Mouse (Mus musculus): ENCODE results near the gene Dok3.

Dok3 gene

GRCm38 (mm10) chr13:55505810-55506209 is 23.3 kb downstream of the Dok3 start:
- DNase-seq, result no peak

- no peak for DNase-seq
These were observed 24.7 kb downstream of the Dok3 start for GRCm38 (mm10) chr13:55504390-55504789.

- no peak for DNase-seq
These were observed 26.7 kb downstream of the Dok3 start for GRCm38 (mm10) chr13:55502405-55502804.

- no peak for DNase-seq
These were observed 28.5 kb downstream of the Dok3 start for GRCm38 (mm10) chr13:55500575-55500974.

GRCm38 (mm10) chr13:55498906-55499305 is 30.2 kb downstream of the Dok3 start:
- DNase-seq, result no peak

- no peak for DNase-seq
These were observed 32.4 kb downstream of the Dok3 start for GRCm38 (mm10) chr13:55496661-55497060.

- no peak for DNase-seq
These were observed 33.4 kb downstream of the Dok3 start for GRCm38 (mm10) chr13:55495702-55496101.

GRCm38 (mm10) chr13:55494883-55495621 is 34.0 kb downstream of the Dok3 start:
- DNase-seq, result peak; percentile 78 to 80

- DNase-seq, result no peak
These were observed 34.8 kb downstream of the Dok3 start for GRCm38 (mm10) chr13:55494257-55494656.

- DNase-seq, result no peak
These were observed 41.3 kb downstream of the Dok3 start, which contains the start of gene Dbn1 for GRCm38 (mm10) chr13:55487578-55488498. Gene Dbn1 (minus strand): TSS chr13:55488111.

- DNase-seq, result no peak
These were observed 42.0 kb downstream of the Dok3 start for GRCm38 (mm10) chr13:55486916-55487577.

- no peak for DNase-seq
These were observed 42.9 kb downstream of the Dok3 start for GRCm38 (mm10) chr13:55486029-55486794.

GRCm38 (mm10) chr13:55484520-55485088 is 44.5 kb downstream of the Dok3 start:
- DNase-seq, result no peak

- no peak for DNase-seq
These were observed 45.5 kb downstream of the Dok3 start for GRCm38 (mm10) chr13:55483593-55483992.

GRCm38 (mm10) chr13:55483071-55483470 is 46.0 kb downstream of the Dok3 start:
- no peak for DNase-seq

- DNase-seq, result no peak
These were observed 46.6 kb downstream of the Dok3 start for GRCm38 (mm10) chr13:55482542-55482941.

GRCm38 (mm10) chr13:55479929-55480328 is 49.2 kb downstream of the Dok3 start:
- DNase-seq, result no peak

GRCm38 (mm10) chr13:55479008-55479407 is 50.1 kb downstream of the Dok3 start:
- DNase-seq, result no peak

GRCm38 (mm10) chr13:55478036-55478435 is 51.1 kb downstream of the Dok3 start:
- DNase-seq, result no peak

GRCm38 (mm10) chr13:55477492-55477891 is 51.6 kb downstream of the Dok3 start:
- no peak for DNase-seq

- DNase-seq, result no peak
These were observed 52.8 kb downstream of the Dok3 start for GRCm38 (mm10) chr13:55476256-55476655.

- DNase-seq, result no peak
These were observed 53.3 kb downstream of the Dok3 start for GRCm38 (mm10) chr13:55475750-55476149.

Measured in cerebellum, adult 18-20 months (tissue).